Mouse (Mus musculus) kidney, embryonic 16.5 days (tissue): ENCODE measurements around the gene Rpl11. TPM values are rescaled to one million over a fixed set of nuclear protein-coding genes. Genes with fewer than 3 reads are reported as not detected.
"Not testable (repeated sequence)": the region's sequence is repeated elsewhere in the genome, so short reads cannot be mapped to it uniquely, and the experiment has no call there.

Experiments
- ATAC-seq: fragments of 200-750 bp; cut with Nextera tagmentation; 2 replicates; pipeline ENCODE4 v1.8.0; 2017; ENCODE audit warnings: moderate TSS enrichment; ENCODE audit not compliant: low FRiP score, low TSS enrichment
- H3K27ac ChIP-seq: fragments of 300-500 bp; sonication (generic); 2 replicates; pipeline ENCODE4 v1.5.1; 2014; ENCODE audit warnings: low read length
- H3K27me3 ChIP-seq: fragments of 300-500 bp; sonication (generic); 2 replicates; pipeline ENCODE4 v1.6.1; 2014; ENCODE audit warnings: low read length, control low read depth, mixed read lengths; ENCODE audit not compliant: insufficient read depth
- H3K36me3 ChIP-seq: fragments of 300-500 bp; sonication (generic); 2 replicates; pipeline ENCODE4 v1.6.1; 2014; ENCODE audit warnings: low read length, control low read depth, mixed read lengths; ENCODE audit not compliant: insufficient read depth
- H3K4me1 ChIP-seq: fragments of 300-500 bp; sonication (generic); 2 replicates; pipeline ENCODE4 v1.6.1; 2014; ENCODE audit warnings: low read length, control low read depth, mixed read lengths; ENCODE audit not compliant: insufficient read depth
- H3K4me2 ChIP-seq: fragments of 300-500 bp; sonication (generic); replicated peaks from 2 replicates; pipeline ENCODE4 v1.6.1; 2014; ENCODE audit warnings: low read depth, low read length
- H3K4me3 ChIP-seq: fragments of 300-500 bp; sonication (generic); 2 replicates; pipeline ENCODE4 v1.5.1; 2014; ENCODE audit warnings: mild to moderate bottlenecking, low read length
- H3K9ac ChIP-seq: fragments of 300-500 bp; sonication (generic); replicated peaks from 2 replicates; pipeline ENCODE4 v1.6.1; 2014; ENCODE audit warnings: low read length
- H3K9me3 ChIP-seq: fragments of 300-500 bp; sonication (generic); 2 replicates; pipeline ENCODE4 v1.6.1; 2016; ENCODE audit warnings: low read length, control low read depth
- WGBS: fragments of 180-500 bp; shearing (Covaris S2); extraction: QIAGEN DNeasy Blood & Tissue Kit; methylation state at CpG from one replicate; pipeline ENCODE4 v1.1.7; 2014; 5-methylcytosine and 5-hydroxymethylcytosine counted together
- polyA plus RNA-seq: library from polyadenylated mRNA; unstranded; fragments of >200 nt; fragmentation: Nextera tagmentation; extraction: Ambion mirVana; gene quantifications from 2 replicates; pipeline ENCODE4 v1.2.1, GENCODE M21; 2015

Gene Rpl11
- polyA plus RNA-seq, 1 experiment from 2014 or later: 438 TPM

DNA sequence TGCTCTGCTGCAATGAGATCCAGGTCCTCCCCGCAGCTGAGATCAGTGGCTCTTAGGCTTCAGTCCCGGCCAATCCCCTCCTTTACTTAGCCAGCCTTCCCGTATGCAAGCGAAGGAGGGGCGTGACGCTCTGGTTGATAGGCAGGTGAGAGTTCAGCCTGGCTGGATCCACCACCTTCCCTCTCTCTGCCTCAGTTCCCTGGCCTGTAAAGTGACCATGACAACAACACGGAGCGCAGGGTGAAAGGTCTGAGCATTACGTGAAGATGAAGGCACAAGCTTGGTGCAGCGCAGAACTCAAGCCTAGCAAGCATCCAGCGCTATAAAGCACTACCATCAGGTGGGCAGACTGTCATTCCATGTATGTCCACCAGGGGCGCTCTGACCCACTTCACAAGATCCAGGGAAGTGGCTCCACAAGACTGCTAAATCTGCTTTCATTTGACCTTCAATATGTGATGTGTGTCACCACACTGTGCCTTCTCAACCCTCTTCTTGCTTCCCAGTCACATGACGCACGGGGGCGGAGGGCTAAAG is 18.0 kb upstream of the Rpl11 start:
- WGBS: 5% methylated on average over 15 of the region's 15 CpGs
- Histone ChIP-seq H3K27ac (peak overlapping the region; percentile 82; the same call in 1 of the 2 replicates), H3K4me2 (peak overlapping the region; percentile 48), H3K36me3 (no peaks in the 10 kb centered on the region), H3K4me3 (peak overlapping the region; percentile 28; the same call in 1 of the 2 replicates), H3K9me3 (no peaks in the 10 kb centered on the region), H3K27me3 (no peaks in the 10 kb centered on the region), H3K4me1 (peaks cover 18% of the 10 kb centered on the region), H3K9ac (peak overlapping the region; percentile 54; the same call in 1 of the 2 replicates)
- ATAC-seq: peak; percentile 69

DNA sequence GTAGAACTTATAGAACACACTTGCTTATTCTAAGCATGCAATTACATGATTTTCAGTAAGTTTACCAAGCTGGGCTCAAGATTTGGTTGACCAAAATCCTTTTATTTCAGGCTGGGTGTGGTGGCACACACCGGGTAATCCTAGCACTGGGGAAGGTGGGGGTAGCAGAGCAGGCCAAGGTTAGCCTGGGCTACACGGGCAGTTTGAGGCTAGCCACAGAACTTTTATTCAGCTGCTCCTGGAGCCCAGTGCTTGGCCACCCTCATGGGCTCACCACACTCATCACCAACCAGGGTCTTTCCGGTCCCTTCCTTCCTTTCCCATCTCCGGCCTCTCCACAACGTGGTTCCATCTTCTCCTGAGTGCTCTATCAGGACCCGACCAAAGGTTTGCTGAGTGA is 17.4 kb upstream of the Rpl11 start:
- Histone ChIP-seq H3K36me3 (no peaks in the 10 kb centered on the region), H3K4me2 (no peak overlapping the region), H3K9me3 (no peaks in the 10 kb centered on the region), H3K4me3 (no peak overlapping the region), H3K9ac (no peak overlapping the region), H3K27ac (peak overlapping the region; percentile 82), H3K4me1 (peaks cover 18% of the 10 kb centered on the region), H3K27me3 (no peaks in the 10 kb centered on the region)
- ATAC-seq: peak; percentile 18; the same call in 1 of the 2 replicates
- 68% methylated on average over 6 of the region's 6 CpGs for WGBS

DNA sequence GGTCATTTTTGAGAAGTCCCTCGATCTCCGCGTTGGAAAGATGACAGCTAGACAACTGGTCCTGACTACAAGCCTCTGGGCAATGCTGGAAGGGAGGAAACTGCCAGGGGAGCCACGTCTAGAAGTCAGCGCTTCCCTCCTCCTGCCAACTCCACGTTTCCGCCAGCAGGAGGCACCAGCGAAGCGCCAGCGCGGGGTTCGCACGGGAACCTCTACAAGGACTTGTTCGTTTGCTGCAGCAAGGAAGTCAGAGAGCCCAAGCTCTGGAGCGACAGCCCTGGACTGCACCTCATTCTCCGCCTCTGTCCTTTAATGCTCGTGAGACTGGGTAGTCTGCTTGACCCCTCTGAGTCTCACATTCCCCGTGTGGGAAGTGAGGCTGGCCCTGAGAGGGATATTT is 16.7 kb upstream of the Rpl11 start:
- H3K4me2 ChIP-seq: peak overlapping the region; percentile 21; the same call in 1 of the 2 replicates
- H3K4me1 ChIP-seq: peaks cover 18% of the 10 kb centered on the region
- 1% methylated on average over 18 of the region's 18 CpGs for WGBS
- no peaks in the 10 kb centered on the region for H3K9me3 ChIP-seq
- H3K27ac ChIP-seq: peak overlapping the region; percentile 82
- peak; percentile 64; the same call in 1 of the 2 replicates for ATAC-seq
- H3K4me3 ChIP-seq: 0 out of 2 replicates have a peak overlapping the region, but pooled peaks have one; percentile 10
- peak overlapping the region; percentile 55; the same call in 1 of the 2 replicates for H3K9ac ChIP-seq
- H3K27me3 ChIP-seq: no peaks in the 10 kb centered on the region
- H3K36me3 ChIP-seq: no peaks in the 10 kb centered on the region

GRCm38 (mm10) chr4:136069313-136069712 is 16.1 kb upstream of the Rpl11 start:
- Histone ChIP-seq H3K27ac (no peak overlapping the region), H3K9ac (no peak overlapping the region), H3K27me3 (no peaks in the 10 kb centered on the region), H3K4me2 (no peak overlapping the region), H3K9me3 (no peaks in the 10 kb centered on the region), H3K4me3 (no peak overlapping the region), H3K36me3 (no peaks in the 10 kb centered on the region), H3K4me1 (peaks cover 18% of the 10 kb centered on the region)
- no peak for ATAC-seq
- WGBS: 66% methylated on average over 4 of the region's 4 CpGs

- no peak overlapping the region for H3K9ac ChIP-seq
- no peaks in the 10 kb centered on the region for H3K4me1 ChIP-seq
- H3K27me3 ChIP-seq: no peaks in the 10 kb centered on the region
- no peak for ATAC-seq
- 88% methylated on average over 4 of the region's 4 CpGs for WGBS
- H3K27ac ChIP-seq: no peak overlapping the region
- H3K9me3 ChIP-seq: no peaks in the 10 kb centered on the region
- H3K36me3 ChIP-seq: no peaks in the 10 kb centered on the region
- no peak overlapping the region for H3K4me3 ChIP-seq
- no peak overlapping the region for H3K4me2 ChIP-seq
Observed at GRCm38 (mm10) chr4:136063143-136063542, 9.9 kb upstream of the Rpl11 start.

- H3K4me2 ChIP-seq, H3K4me3 ChIP-seq, H3K4me1 ChIP-seq, H3K27me3 ChIP-seq, ATAC-seq, H3K9ac ChIP-seq, H3K9me3 ChIP-seq, H3K27ac ChIP-seq, H3K36me3 ChIP-seq: not testable (repeated sequence)
- WGBS: 66% methylated on average over 9 of the region's 9 CpGs
Observed at GRCm38 (mm10) chr4:136059800-136060488, 6.7 kb upstream of the Rpl11 start.

- no peak overlapping the region for H3K27ac ChIP-seq
- no peak overlapping the region for H3K9ac ChIP-seq
- WGBS: 87% methylated on average over 5 of the region's 5 CpGs
- H3K36me3 ChIP-seq: no peaks in the 10 kb centered on the region
- no peaks in the 10 kb centered on the region for H3K4me1 ChIP-seq
- H3K27me3 ChIP-seq: no peaks in the 10 kb centered on the region
- no peak overlapping the region for H3K4me3 ChIP-seq
- H3K4me2 ChIP-seq: no peak overlapping the region
- no peaks in the 10 kb centered on the region for H3K9me3 ChIP-seq
- no peak for ATAC-seq
Observed at GRCm38 (mm10) chr4:136057916-136058315, 4.7 kb upstream of the Rpl11 start.

- H3K27ac ChIP-seq: no peak overlapping the region
- ATAC-seq: no peak
- H3K4me3 ChIP-seq: no peak overlapping the region
- H3K27me3 ChIP-seq: no peaks in the 10 kb centered on the region
- H3K4me2 ChIP-seq: no peak overlapping the region
- WGBS: 27% methylated on average over 1 of the region's 1 CpGs
- no peak overlapping the region for H3K9ac ChIP-seq
- peaks cover 10% of the 10 kb centered on the region for H3K4me1 ChIP-seq
- peaks cover 14% of the 10 kb centered on the region for H3K36me3 ChIP-seq
- H3K9me3 ChIP-seq: no peaks in the 10 kb centered on the region
Observed at GRCm38 (mm10) chr4:136056030-136056429, 2.8 kb upstream of the Rpl11 start.

- Histone ChIP-seq H3K9ac (no peak overlapping the region), H3K4me3 (no peak overlapping the region), H3K27me3 (no peaks in the 10 kb centered on the region), H3K4me2 (no peak overlapping the region), H3K4me1 (peaks cover 17% of the 10 kb centered on the region), H3K9me3 (no peaks in the 10 kb centered on the region), H3K36me3 (peaks cover 36% of the 10 kb centered on the region), H3K27ac (no peak overlapping the region)
- no peak for ATAC-seq
- 79% methylated on average over 5 of the region's 5 CpGs for WGBS
Observed at GRCm38 (mm10) chr4:136053843-136054242, 615 bp upstream of the Rpl11 start.
